7 mouse cellular contexts compared by ENCODE assay signal in genomic region chr10:93889976-93890375, GRCm38 (mm10). TPM values are rescaled to one million over a fixed set of nuclear protein-coding genes. Genes with fewer than 3 reads are reported as not detected.
DNase-seq lines count a peak whose midpoint lies in the region; ATAC-seq lines count a peak whose summit lies in the region.

No protein-coding gene starts in this region.

- WGBS in lung, embryonic 16.5 days, result under 1% methylated on average over 22 of the region's 22 CpGs
- under 1% methylated on average over 22 of the region's 22 CpGs for WGBS in midbrain, embryonic 14.5 days

- ATAC-seq in lung, embryonic 16.5 days (ENCODE audit: low read depth), result peak; percentile 5; the same call in 1 of the 2 replicates
- peak; percentile 6; the same call in 1 of the 2 replicates for ATAC-seq in granulocyte monocyte progenitor cell, adult 5-6 weeks (replicated peaks; ENCODE audit: poor library complexity, severe bottlenecking)
- no peak for ATAC-seq in midbrain, embryonic 14.5 days (ENCODE audit: low FRiP score, low TSS enrichment)
- ATAC-seq in megakaryocyte progenitor cell, adult 5-6 weeks (replicated peaks; ENCODE audit: poor library complexity), result no peak

- no peaks in the 10 kb centered on the region for H3K27me3 ChIP-seq in lung, embryonic 16.5 days (ENCODE audit: control insufficient read depth, insufficient read depth, low read depth, low read length)
- H3K27me3 ChIP-seq in midbrain, embryonic 14.5 days (ENCODE audit: control insufficient read depth, insufficient read depth, low read length), result no peaks in the 10 kb centered on the region

- intact Hi-C loops in left cerebral cortex, postnatal 10 days (cut with DNase I), result no loop called here

- peak overlapping the region; percentile 76 for H3K9ac ChIP-seq in lung, embryonic 16.5 days (ENCODE audit: low read length)
- peak overlapping the region; percentile 91 for H3K9ac ChIP-seq in midbrain, embryonic 14.5 days (replicated peaks; ENCODE audit: low read length)

- H3K4me1 ChIP-seq in lung, embryonic 16.5 days (replicated peaks; ENCODE audit: control insufficient read depth, insufficient read depth, low read length), result peaks cover 8% of the 10 kb centered on the region
- H3K4me1 ChIP-seq in midbrain, embryonic 14.5 days (ENCODE audit: control insufficient read depth, insufficient read depth, low read length), result peaks cover 5% of the 10 kb centered on the region

- peak overlapping the region; percentile 62 for H3K4me3 ChIP-seq in lung, embryonic 16.5 days (ENCODE audit: low read length)
- H3K4me3 ChIP-seq in midbrain, embryonic 14.5 days (replicated peaks; ENCODE audit: low read depth, low read length), result peak overlapping the region; percentile 93

- H3K9me3 ChIP-seq in lung, embryonic 16.5 days (ENCODE audit: control insufficient read depth, low read length), result no peaks in the 10 kb centered on the region
- no peaks in the 10 kb centered on the region for H3K9me3 ChIP-seq in midbrain, embryonic 14.5 days (ENCODE audit: control insufficient read depth, low read length)

- H3K36me3 ChIP-seq in lung, embryonic 16.5 days (ENCODE audit: control insufficient read depth, insufficient read depth, low read length), result peaks cover 11% of the 10 kb centered on the region
- peaks cover 19% of the 10 kb centered on the region for H3K36me3 ChIP-seq in midbrain, embryonic 14.5 days (ENCODE audit: control insufficient read depth, insufficient read depth, low read length)

- DNase-seq in lung, postnatal 25 days (ENCODE audit: low spot score), result no peak
- peak; percentile 85 for DNase-seq in brain, adult 2 months (ENCODE audit: low read depth, low spot score)
- peak; percentile 23 to 34 for DNase-seq in left cerebral cortex, postnatal 10 days (ENCODE audit: extremely low spot score in 1 of 2, low spot score in 2 of 2)
- no peak for DNase-seq in midbrain, embryonic 14.5 days

- peak overlapping the region; percentile 44 for H3K27ac ChIP-seq in lung, embryonic 16.5 days (ENCODE audit: low read length)
- H3K27ac ChIP-seq in midbrain, embryonic 14.5 days (replicated peaks; ENCODE audit: low read depth, low read length), result peak overlapping the region; percentile 93

- peak overlapping the region; percentile 88 for H3K4me2 ChIP-seq in lung, embryonic 16.5 days (ENCODE audit: low read depth, low read length)
- peak overlapping the region; percentile 76 for H3K4me2 ChIP-seq in midbrain, embryonic 14.5 days (ENCODE audit: low read length)

RNA-seq across cellular contexts. Expression of gene Metap2, which starts 6.9 kb away (rescaled TPM):
- 179 and 192 TPM in 2 replicates for polyA plus RNA-seq in lung, embryonic 16.5 days (2015; fragmentation: Nextera tagmentation; extraction: Ambion mirVana)
- 214 and 233 TPM in 2 replicates for total RNA-seq in granulocyte monocyte progenitor cell, adult 5-6 weeks (2014; fragmentation: Nextera tagmentation)
- total RNA-seq in granulocyte monocyte progenitor cell, adult 5-6 weeks (2017), result 337 and 338 TPM in 2 replicates
- total RNA-seq in left cerebral cortex, postnatal 10 days (2021), result 100 to 1,000 TPM; 132 TPM
- 142 and 173 TPM in 2 replicates for polyA plus RNA-seq in midbrain, embryonic 14.5 days (2014; fragmentation: Nextera tagmentation; extraction: Ambion mirVana)
- total RNA-seq in megakaryocyte progenitor cell, adult 5-6 weeks (2015), result 379 and 381 TPM in 2 replicates
- 286 and 389 TPM in 2 replicates for total RNA-seq in megakaryocyte progenitor cell, adult 5-6 weeks (2017)

RNA-seq across cellular contexts. Expression of gene Usp44, which starts 58.6 kb away (rescaled TPM):
- polyA plus RNA-seq in lung, embryonic 16.5 days (2015; fragmentation: Nextera tagmentation; extraction: Ambion mirVana), result 0.14 and 0.28 TPM in 2 replicates
- total RNA-seq in granulocyte monocyte progenitor cell, adult 5-6 weeks (2014; fragmentation: Nextera tagmentation), result 1.3 and 1.6 TPM in 2 replicates
- 1.6 and 2.9 TPM in 2 replicates for total RNA-seq in granulocyte monocyte progenitor cell, adult 5-6 weeks (2017)
- not detected for total RNA-seq in left cerebral cortex, postnatal 10 days (2021)
- polyA plus RNA-seq in midbrain, embryonic 14.5 days (2014; fragmentation: Nextera tagmentation; extraction: Ambion mirVana), result 0.26 and 0.84 TPM in 2 replicates
- 1.3 and 1.8 TPM in 2 replicates for total RNA-seq in megakaryocyte progenitor cell, adult 5-6 weeks (2015)
- 2.2 and 2.7 TPM in 2 replicates for total RNA-seq in megakaryocyte progenitor cell, adult 5-6 weeks (2017)

Comparison
In these comparisons a context has a peak if more than half of its experiments do, and no peak if none do; other contexts are left out.
1. ATAC-seq: peak in lung, embryonic 16.5 days (single experiment) and granulocyte monocyte progenitor cell, adult 5-6 weeks (single experiment); none in midbrain, embryonic 14.5 days (single experiment) and megakaryocyte progenitor cell, adult 5-6 weeks (single experiment).
2. DNase-seq: peak in brain, adult 2 months (single experiment) and left cerebral cortex, postnatal 10 days (2 of 2); none in lung, postnatal 25 days (single experiment) and midbrain, embryonic 14.5 days (single experiment).